Mouse (Mus musculus) hindbrain, embryonic 10.5 days (tissue): ENCODE results near the gene Supt6. TPM values are rescaled to one million over a fixed set of nuclear protein-coding genes. Genes with fewer than 3 reads are reported as not detected.

Experiments
- DNase-seq: peaks from one replicate; pipeline ENCODE4 v3.0.0-alpha.2; 2017; ENCODE audit warnings: low spot score
- H3K27ac ChIP-seq: fragments of 300-500 bp; sonication (generic); 2 replicates; pipeline ENCODE4 v1.5.1; 2016; ENCODE audit warnings: mild to moderate bottlenecking, moderate library complexity
- H3K27me3 ChIP-seq: fragments of 300-500 bp; sonication (generic); 2 replicates; pipeline ENCODE4 v1.6.1; 2016; ENCODE audit warnings: mild to moderate bottlenecking; ENCODE audit not compliant: poor library complexity, insufficient read depth, severe bottlenecking
- H3K36me3 ChIP-seq: fragments of 300-500 bp; sonication (generic); 2 replicates; pipeline ENCODE4 v1.6.1; 2016; ENCODE audit warnings: mild to moderate bottlenecking, moderate library complexity
- H3K4me1 ChIP-seq: fragments of 300-500 bp; sonication (generic); replicated peaks from 2 replicates; pipeline ENCODE4 v1.6.1; 2016; ENCODE audit warnings: mild to moderate bottlenecking
- H3K4me3 ChIP-seq: fragments of 300-500 bp; sonication (generic); 2 replicates; pipeline ENCODE4 v1.5.1; 2016; ENCODE audit warnings: mild to moderate bottlenecking, moderate library complexity
- H3K9me3 ChIP-seq: fragments of 300-500 bp; sonication (generic); 2 replicates; pipeline ENCODE4 v1.6.1; 2016; ENCODE audit warnings: mild to moderate bottlenecking, moderate library complexity
- WGBS: fragments of 180-500 bp; shearing (Covaris S2); methylation state at CpG from one replicate; pipeline ENCODE4 v1.1.7; 2016; 5-methylcytosine and 5-hydroxymethylcytosine counted together
- polyA plus RNA-seq: library from polyadenylated mRNA; unstranded; fragments of >200 nt; fragmentation: Nextera tagmentation; extraction: Ambion mirVana; gene quantifications from 2 replicates; pipeline ENCODE4 v1.2.1, GENCODE M21; 2016

Supt6 gene
- polyA plus RNA-seq, 1 experiment from 2014 or later: 35.0 TPM

- Histone ChIP-seq H3K4me1 (peaks cover 62% of the 10 kb centered on the region), H3K9me3 (no peaks in the 10 kb centered on the region), H3K27ac (peak overlapping the region; percentile 93), H3K27me3 (no peaks in the 10 kb centered on the region), H3K36me3 (peaks cover 40% of the 10 kb centered on the region), H3K4me3 (peak overlapping the region; percentile 62)
- 1% methylated on average over 10 of the region's 10 CpGs for WGBS
- DNase-seq: no peak
Observed at GRCm38 (mm10) chr11:78177437-78177836, 68.3 kb downstream of the Supt6 start.

- H3K4me3 ChIP-seq: peak overlapping the region; percentile 62
- no peak for DNase-seq
- WGBS: 1% methylated on average over 23 of the region's 23 CpGs
- H3K27ac ChIP-seq: peak overlapping the region; percentile 93
- no peaks in the 10 kb centered on the region for H3K9me3 ChIP-seq
- H3K36me3 ChIP-seq: peaks cover 35% of the 10 kb centered on the region
- H3K4me1 ChIP-seq: peaks cover 57% of the 10 kb centered on the region
- H3K27me3 ChIP-seq: no peaks in the 10 kb centered on the region
Observed at GRCm38 (mm10) chr11:78176905-78177331, 68.9 kb downstream of the Supt6 start.

- H3K36me3 ChIP-seq: peaks cover 30% of the 10 kb centered on the region
- WGBS: under 1% methylated on average over 32 of the region's 32 CpGs
- no peaks in the 10 kb centered on the region for H3K27me3 ChIP-seq
- H3K4me1 ChIP-seq: peaks cover 52% of the 10 kb centered on the region
- peak within 1 kb of the TSS; percentile 93 for H3K27ac ChIP-seq
- no peaks in the 10 kb centered on the region for H3K9me3 ChIP-seq
- DNase-seq: peak; percentile 91
- H3K4me3 ChIP-seq: peak within 1 kb of the TSS; percentile 62
Observed at GRCm38 (mm10) chr11:78176402-78176862, 69.4 kb downstream of the Supt6 start, which contains the start of the genes Nek8 and Tlcd1. Gene Nek8, minus strand, starts transcription at chr11:78176675. Gene Tlcd1, plus strand, starts transcription at chr11:78176711.

GRCm38 (mm10) chr11:78175771-78176401, 69.9 kb downstream of the Supt6 start:
- peaks cover 29% of the 10 kb centered on the region for H3K36me3 ChIP-seq
- peak overlapping the region; percentile 62 for H3K4me3 ChIP-seq
- no peaks in the 10 kb centered on the region for H3K27me3 ChIP-seq
- peak overlapping the region; percentile 93 for H3K27ac ChIP-seq
- DNase-seq: no peak
- H3K4me1 ChIP-seq: peaks cover 48% of the 10 kb centered on the region
- 11% methylated on average over 10 of the region's 10 CpGs for WGBS
- H3K9me3 ChIP-seq: no peaks in the 10 kb centered on the region

- Histone ChIP-seq H3K27me3 (no peaks in the 10 kb centered on the region), H3K36me3 (peaks cover 20% of the 10 kb centered on the region), H3K4me3 (no peak overlapping the region), H3K27ac (no peak overlapping the region), H3K4me1 (peaks cover 34% of the 10 kb centered on the region), H3K9me3 (no peaks in the 10 kb centered on the region)
- WGBS: 93% methylated on average over 3 of the region's 3 CpGs
- no peak for DNase-seq
Observed at GRCm38 (mm10) chr11:78174506-78174905, 71.3 kb downstream of the Supt6 start.

- no peak for DNase-seq
- WGBS: 88% methylated on average over 19 of the region's 19 CpGs
Observed at GRCm38 (mm10) chr11:78172748-78173383, 72.9 kb downstream of the Supt6 start.

GRCm38 (mm10) chr11:78172034-78172747, 73.6 kb downstream of the Supt6 start:
- H3K27ac ChIP-seq: no peak overlapping the region
- no peaks in the 10 kb centered on the region for H3K9me3 ChIP-seq
- WGBS: 82% methylated on average over 16 of the region's 16 CpGs
- H3K27me3 ChIP-seq: peaks cover 8% of the 10 kb centered on the region
- peaks cover 15% of the 10 kb centered on the region for H3K4me1 ChIP-seq
- H3K4me3 ChIP-seq: no peak overlapping the region
- DNase-seq: no peak
- H3K36me3 ChIP-seq: peaks cover 9% of the 10 kb centered on the region

More at GRCm38 (mm10) chr11:78172748-78173383, 72.9 kb downstream of the Supt6 start:
- Histone ChIP-seq H3K27ac (no peak overlapping the region), H3K4me1 (peaks cover 22% of the 10 kb centered on the region), H3K4me3 (no peak overlapping the region), H3K36me3 (peaks cover 9% of the 10 kb centered on the region), H3K27me3 (0 out of 2 replicates have a peak, but pooled peaks cover 1% of the 10 kb centered on the region), H3K9me3 (no peaks in the 10 kb centered on the region)

- DNase-seq: no peak
- Histone ChIP-seq H3K9me3 (no peaks in the 10 kb centered on the region), H3K27ac (no peak overlapping the region), H3K4me3 (no peak overlapping the region), H3K27me3 (peaks cover 14% of the 10 kb centered on the region), H3K36me3 (peaks cover 9% of the 10 kb centered on the region), H3K4me1 (peaks cover 15% of the 10 kb centered on the region)
- 65% methylated on average over 4 of the region's 4 CpGs for WGBS
Observed at GRCm38 (mm10) chr11:78171328-78171727, 74.5 kb downstream of the Supt6 start.

- Histone ChIP-seq H3K27ac (no peak overlapping the region), H3K36me3 (peaks cover 9% of the 10 kb centered on the region), H3K9me3 (no peaks in the 10 kb centered on the region), H3K4me1 (peaks cover 18% of the 10 kb centered on the region), H3K4me3 (no peak overlapping the region), H3K27me3 (peaks cover 14% of the 10 kb centered on the region)
- no peak for DNase-seq
- WGBS: 90% methylated on average over 15 of the region's 15 CpGs
Observed at GRCm38 (mm10) chr11:78170306-78170705, 75.5 kb downstream of the Supt6 start.

GRCm38 (mm10) chr11:78168541-78169468, 77.0 kb downstream of the Supt6 start:
- Histone ChIP-seq H3K4me1 (peaks cover 23% of the 10 kb centered on the region), H3K27me3 (peaks cover 14% of the 10 kb centered on the region), H3K9me3 (no peaks in the 10 kb centered on the region), H3K36me3 (peaks cover 9% of the 10 kb centered on the region), H3K27ac (no peak overlapping the region), H3K4me3 (0 out of 2 replicates have a peak overlapping the region, but pooled peaks have one; percentile 9)
- no peak for DNase-seq
- WGBS: 58% methylated on average over 19 of the region's 19 CpGs

- WGBS: 87% methylated on average over 14 of the region's 14 CpGs
- Histone ChIP-seq H3K27ac (0 out of 2 replicates have a peak overlapping the region, but pooled peaks have one; percentile 25), H3K4me1 (peaks cover 37% of the 10 kb centered on the region), H3K36me3 (peaks cover 22% of the 10 kb centered on the region), H3K4me3 (no peak overlapping the region), H3K9me3 (no peaks in the 10 kb centered on the region), H3K27me3 (peaks cover 14% of the 10 kb centered on the region)
- no peak for DNase-seq
Observed at GRCm38 (mm10) chr11:78167257-78167959, 78.4 kb downstream of the Supt6 start.
